Mouse (Mus musculus) Muller cell, postnatal 12 days (primary cell): ENCODE results near the gene Dnajc16.

Experiments used
- DNase-seq: peaks from one replicate; pipeline ENCODE4 v3.0.0-alpha.2; 2015; ENCODE audit errors: inconsistent ontology term

The Dnajc16 gene

DNA sequence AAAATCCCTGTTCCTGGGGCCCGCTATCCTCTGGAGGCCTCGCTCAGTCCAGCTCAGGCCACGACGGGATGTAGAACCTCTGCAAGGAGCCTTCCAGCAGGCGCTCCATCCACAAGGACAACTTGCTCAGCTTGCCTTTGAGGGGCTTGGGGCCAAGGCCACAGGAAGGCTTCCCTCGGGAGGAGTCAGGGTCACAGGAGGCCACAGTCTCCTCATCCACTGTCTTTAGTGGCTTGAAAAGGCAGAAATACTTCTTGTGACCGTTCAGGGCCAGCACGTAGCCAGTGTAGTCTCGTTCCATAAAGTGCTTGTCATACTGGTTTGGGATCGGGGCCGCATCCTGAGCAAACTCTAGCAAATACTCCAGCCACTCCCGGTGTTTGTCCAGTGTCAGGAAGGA, 27.3 kb downstream of the Dnajc16 start:
- no peak for DNase-seq

DNA sequence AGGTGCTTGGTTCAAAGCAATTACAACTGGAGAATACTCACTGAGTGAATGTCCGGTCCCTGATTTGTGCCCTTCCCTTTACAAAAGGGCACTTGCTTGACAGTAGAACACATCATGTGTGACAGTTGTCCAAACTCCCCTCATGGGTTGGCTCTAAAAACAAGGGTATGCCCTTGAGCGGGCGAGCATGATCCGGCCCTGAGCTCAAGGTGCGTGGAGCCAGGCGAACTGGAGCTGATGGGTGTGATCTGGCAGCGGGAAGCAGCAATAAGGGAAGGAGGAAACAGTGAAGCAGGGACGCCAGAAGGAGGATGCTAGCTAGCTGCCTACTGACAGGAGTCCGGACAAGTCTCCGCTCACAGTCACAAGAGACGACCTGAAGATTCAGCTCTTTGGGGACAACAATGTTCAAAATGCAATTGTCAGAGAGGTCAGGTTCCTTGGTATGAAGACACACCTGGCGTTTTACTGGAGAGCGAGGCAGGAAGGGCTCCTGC, 28.6 kb downstream of the Dnajc16 start:
- no peak for DNase-seq

DNA sequence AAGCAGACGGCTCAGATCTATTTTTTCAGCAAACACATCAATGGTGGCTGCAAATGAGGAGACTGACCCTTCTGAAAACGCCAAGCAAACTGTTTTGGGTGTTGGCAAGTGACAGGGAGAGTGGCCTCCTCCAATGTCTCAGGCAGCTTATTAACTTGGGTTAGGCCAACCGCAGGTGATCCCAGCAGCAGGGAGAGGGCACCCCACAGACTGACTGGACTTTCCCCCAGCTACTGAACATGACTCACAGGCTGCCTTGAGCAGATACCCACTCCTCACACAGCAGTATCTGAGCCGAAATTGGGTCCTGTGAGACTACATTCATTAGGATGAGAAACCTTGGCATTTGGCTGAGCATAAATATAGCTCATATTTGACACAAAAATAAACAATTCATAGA, 29.8 kb downstream of the Dnajc16 start:
- no peak for DNase-seq

DNA sequence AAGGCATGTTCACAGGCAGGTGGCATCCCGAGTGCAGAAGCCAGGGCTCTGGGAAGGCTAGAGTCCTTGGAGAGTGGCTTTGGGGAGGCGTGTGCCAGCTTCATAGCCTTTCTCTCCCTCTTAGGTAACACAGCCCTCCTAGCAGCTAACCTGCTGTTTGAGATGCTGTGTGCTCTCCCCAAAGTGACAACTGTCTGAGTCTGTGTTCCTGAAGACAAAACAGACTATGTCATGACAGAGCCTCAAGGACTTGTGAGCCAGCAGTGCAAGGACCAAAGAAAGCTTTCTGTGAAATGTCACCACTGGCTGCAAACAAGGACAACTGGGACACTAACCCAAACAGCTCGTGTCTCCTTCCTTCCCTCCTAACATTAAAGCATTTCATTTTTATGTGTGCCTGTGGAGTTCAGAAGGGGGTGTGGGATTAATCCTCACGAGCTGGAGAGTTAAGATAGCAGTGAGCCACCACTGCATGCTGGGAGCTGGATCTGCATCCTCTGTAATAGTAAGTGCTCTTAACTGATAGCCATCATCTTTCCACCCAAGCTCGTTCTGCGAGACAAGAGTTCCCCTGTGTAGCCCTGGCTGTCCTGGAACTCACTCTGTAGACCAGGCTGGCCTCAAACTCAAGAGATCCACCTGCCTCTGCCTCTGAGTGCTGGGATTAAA, 31.7 kb downstream of the Dnajc16 start:
- DNase-seq: no peak

DNA sequence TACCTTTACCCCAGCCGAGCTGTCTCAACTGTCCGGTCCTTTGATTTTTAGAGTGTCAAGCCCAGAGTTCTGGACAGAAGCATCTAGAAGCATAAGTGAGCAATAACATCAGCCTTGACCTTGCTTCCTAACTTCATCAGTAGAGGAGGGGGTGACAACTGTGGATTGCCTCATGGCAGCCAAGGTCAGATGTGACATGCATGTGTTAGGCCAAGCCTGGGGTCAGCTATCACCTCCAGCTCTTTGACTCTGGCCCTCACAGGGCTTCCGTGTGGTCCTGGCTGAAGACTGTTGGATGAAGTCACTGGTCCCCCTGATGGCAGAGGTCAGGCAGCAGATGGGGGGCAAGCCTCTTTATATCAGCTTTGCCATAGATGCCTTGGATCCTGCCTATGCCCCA, 33.6 kb downstream of the Dnajc16 start:
- DNase-seq: no peak

DNA sequence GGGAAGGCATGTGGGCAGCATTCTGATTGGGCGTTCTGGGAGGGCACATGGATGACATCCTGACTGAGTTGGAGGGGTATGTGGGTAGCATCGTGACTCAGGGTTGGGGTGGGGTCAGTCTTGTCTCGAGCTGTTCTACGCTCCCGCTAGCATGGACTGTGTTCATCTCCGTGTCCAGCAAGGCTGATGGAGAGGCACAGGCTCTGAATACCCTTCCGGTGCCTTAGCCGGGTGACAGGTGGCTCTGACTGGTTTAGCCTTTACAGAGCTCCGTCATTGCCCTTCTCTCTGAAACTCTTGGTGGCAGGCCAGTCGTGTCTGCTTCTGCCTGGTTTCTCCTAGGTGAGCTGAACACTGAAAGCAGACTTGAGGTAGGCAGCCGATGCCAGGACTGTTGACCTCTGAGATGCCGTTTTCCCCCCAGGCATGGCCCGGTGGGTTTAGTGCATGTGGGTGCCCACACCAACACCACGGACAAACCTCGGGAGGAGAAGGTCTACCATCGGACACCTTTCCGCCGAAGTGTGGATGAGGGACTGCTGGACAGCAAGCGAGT, 35.3 kb downstream of the Dnajc16 start:
- no peak for DNase-seq

DNA sequence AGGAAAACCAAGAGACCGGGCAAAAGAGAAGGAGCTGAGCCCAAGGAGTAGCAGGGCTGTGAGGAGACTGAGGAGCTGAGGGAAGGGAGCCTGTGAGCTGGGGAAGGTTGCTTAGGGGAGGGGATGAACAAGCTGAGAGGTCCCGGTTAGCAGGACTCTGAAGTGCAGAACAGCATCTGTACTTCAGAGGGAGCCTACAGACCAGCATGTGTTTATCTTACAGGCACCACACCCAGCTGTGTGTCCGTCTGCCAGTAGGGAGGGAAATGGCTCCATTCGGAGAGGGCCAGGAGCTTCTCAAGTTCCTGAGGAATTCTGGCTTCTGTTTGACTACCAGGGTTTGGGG, 38.7 kb downstream of the Dnajc16 start:
- DNase-seq: no peak

DNA sequence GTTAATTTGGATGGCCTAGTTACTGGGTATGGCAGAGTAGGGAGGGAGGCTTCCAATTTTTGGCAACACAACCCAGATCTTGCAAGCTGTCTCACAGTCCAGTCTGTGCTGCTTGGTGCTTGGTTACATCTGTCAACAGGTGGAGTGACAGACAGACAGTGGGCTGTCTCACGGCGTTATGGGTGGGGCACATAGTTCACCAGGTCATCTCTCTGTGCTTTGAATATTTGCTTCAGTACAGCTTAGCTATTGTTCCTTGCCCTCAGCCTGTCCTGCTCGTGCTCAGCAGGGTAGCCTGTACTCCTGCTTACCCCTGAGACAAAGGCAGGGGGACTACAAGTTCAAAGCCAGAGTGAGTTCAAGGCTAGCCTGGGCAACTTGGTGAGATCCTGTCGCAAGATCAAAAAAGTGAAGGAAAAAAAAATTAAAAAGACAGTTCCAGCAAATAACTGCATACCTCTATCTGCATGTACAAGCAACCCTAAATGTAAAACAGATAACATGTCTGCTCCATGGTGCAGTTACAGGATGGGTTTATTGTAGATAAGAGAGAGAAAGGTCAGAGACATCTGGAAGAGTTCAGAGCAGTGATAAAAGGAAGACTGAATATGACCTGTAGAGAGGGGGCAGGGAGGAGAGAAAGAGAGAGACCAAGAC, 39.2 kb downstream of the Dnajc16 start:
- DNase-seq: no peak

DNA sequence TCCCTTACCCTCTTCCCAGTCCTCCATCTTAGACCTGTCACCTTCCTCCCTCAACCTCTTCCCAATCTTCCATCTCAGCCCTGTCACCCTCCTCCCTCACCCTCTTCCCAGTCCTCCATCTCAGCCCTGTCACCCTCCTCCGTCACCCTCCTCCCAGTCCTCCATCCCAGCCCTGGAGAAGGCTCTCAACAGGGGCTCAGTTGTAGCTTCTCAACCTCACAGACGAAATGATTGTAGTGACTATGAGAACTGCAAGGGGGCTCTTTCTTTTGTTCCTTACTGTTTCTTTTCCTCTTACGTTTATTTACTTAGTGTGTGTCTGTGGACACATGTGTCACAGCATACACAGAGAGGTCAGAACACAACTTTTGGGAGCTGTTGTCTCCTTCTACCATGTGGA, 39.9 kb downstream of the Dnajc16 start:
- DNase-seq: no peak

DNA sequence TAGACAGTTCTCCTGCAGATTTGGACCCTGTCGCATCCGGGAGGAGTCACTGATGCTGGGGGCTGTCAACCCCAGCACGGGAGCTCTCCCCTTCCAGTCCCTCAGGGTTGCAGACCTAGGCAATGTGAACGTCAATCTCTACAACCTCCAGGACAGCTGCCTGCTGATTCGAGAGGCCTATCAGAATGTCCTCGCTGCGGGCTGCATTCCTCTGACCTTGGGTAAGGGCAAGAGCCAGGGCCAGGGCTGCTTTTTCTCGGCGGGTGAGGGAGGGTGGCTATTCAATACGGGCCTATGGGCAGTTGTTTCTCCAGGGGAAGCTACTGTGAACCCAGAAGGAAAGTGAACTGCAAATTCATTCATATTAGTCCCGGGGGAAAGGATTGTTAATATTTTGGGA, 41.2 kb downstream of the Dnajc16 start:
- no peak for DNase-seq

DNA sequence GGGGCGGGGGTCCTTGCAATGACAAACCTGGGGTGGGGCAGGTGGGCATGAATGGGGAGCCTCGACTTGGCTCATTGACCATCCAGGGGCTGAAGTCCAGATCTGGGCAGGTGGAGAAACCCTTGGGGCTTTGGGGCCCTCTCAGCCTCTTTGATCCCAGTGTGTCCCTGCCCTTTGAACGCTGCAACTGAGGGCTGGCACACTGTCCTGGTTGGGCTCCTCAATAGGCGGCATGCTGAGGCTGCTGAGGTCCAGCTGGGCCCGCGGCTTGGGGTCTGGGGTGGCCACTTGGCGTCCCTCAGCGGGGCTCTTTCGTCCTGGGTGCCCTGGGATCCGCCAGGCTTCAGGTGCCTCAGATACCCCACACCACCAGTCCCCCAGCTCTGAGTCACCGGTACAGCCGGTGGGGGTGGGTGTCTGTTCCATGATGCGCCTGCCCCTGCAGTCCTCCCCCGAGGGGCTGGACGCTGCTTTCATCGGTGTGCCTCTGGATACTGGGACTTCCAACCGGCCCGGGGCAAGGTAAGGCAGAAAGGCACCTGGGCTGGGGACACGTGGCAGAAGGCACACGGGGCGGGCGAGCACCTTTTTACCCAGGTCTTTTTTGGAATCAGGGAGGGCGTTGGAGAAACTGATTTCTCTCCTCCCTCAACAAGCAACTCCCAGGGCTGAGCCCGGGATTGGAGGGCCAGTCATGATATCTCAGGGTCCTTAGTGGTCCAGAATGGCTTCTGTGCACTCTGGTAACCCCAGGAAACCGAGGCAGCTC, 44.0 kb downstream of the Dnajc16 start, which contains the start of gene Agmat:
Gene Agmat (plus strand): TSS at position 95 of the 769 bp plus-strand sequence.
- no peak for DNase-seq

DNA sequence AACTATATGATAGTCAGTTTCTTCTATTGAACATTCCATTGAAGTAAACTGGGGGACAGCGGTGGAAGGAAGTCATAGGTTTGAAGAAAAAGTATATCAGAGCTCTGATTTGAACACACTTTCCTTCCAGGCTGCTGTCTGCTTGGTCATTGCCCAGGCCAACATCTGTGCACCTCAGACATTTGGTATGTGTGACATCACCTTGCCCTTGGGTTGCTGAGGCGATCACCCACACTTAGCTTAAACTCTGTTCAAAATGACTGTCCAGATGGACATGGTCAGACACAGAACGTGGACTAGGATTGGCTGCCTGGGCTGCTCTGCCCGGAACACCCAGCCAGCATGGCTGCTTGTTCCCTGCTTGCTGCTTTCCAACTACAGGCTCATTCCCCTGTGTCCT, 48.4 kb downstream of the Dnajc16 start:
- DNase-seq: no peak

DNA sequence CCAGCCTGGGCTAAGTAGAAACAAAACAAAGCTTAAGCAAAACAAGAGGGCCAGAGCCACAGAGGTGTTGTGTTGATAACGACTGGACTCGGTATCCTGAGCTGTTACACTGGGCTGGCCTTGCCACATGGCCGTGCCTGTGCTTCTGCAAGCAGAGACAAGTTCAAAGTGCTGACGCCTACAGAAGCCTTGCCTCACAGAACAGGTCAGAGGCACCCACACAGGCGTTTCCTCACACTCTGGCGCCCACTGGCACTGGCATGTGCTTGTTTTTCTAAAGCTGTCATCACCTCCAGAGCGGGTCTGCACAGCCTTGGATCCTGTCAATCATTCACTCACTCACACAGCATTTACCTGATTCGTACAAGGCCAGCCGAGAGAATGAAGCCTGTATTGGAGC, 48.9 kb downstream of the Dnajc16 start:
- DNase-seq: no peak

DNA sequence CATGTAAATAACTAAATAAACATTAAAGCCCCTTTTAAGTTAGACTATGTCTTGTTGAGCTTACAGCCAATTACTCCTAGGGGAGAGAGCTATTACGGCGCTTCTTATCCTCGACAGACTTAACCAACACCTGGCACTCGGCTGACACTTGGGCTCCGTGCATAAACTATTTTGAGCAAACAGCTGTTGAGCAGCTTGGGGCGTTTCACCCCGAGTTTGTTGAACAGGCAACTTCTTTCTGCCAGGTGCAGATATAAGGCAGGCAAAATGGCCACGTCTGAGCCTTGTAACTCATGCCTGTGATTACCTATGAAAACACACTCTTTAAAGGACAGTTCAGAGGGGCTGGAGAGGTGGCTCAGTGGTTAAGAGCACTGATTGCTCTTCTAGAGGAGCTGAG, 52.7 kb downstream of the Dnajc16 start:
- DNase-seq: no peak

DNA sequence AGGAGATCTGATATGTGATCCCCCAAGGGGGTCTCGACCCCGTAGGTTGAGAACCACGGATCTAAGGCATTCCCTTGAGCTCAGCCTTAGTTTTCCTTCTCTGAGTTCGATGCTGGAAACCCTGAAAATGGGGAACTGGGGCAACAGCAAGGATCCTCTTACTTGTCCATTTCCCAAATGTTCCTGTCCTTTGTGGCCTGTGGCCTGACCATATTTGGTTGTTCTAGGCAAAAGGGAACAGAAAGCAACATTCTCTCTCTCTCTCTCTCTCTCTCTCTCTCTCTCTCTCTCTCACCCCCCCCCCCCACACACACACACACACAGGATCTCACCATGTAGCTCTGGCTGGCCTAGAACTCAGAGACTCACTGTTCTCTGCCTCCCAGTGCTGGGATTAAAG, 53.9 kb downstream of the Dnajc16 start:
- DNase-seq: no peak

DNA sequence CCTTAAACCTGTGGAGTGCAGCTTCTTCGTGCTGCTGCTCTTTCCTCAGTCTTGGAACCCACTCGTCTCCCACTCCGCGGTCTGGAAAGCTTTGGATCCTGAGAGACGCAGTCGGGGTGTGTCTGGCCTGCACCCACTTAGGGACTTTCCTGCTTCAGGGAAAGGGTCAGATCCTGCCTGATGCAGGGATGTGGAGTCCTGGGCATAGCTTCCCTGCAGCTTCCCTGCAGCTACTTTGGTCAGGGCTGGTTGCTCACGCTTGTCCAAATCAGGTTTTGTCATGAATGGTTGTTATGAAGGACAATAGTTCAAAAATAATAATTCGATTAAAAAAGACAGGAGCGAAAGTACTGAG, 55.5 kb downstream of the Dnajc16 start:
- no peak for DNase-seq

DNA sequence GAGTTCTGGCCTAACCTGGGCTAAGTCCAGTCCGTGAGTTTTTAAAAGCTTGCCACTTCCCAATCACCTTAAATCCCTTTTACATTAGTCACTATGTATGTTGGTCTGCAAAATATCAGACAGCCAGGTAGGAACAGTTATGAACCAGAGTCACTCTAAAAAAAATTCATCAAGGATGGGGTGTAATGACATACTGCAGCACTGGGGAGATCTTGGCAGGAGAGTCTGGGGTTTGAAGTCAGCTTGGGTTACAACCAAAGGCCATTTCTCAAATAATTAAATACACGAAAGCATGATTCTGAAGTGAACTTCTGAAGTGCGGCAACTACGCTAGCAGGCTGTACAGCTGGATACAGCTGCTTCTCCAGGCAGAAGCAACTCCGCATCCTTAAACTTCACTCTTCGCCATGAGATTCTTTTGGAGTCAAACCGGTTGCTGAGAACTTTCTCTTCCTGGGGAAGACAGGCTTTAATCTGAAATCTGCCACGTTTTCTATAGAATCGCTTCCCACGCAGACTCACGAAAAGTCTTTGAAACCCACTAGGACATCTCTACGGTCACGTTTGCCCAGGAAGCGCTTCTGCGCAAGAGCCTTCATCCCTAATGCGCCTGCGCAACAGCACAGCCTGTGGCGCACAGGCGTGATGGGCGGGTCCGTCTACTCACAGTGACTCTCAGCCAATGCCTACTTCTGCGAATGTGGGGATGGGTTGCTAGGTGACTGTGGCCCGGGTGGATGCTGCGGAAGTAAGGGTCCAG, 56.1 kb downstream of the Dnajc16 start:
- peak; percentile 86 for DNase-seq

DNA sequence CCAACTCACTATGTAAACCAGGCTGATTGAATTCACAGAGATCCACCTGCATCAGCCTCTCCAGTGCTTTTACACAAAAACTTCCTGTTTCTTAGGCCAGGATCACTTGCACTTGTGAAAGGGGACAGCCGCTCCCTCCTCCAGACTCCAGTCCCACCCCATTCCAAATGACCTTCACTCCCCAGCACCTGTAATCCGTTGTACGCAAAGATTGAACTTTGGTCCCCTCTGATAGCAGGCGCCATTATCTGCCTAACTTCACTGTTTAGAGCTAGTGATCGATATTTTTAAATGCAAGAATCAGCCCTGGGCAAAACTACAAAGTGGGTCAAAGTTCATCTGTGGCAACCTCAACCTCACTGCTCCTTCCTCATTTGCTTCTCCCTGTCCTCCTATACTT, 59.0 kb downstream of the Dnajc16 start:
- DNase-seq: no peak

DNA sequence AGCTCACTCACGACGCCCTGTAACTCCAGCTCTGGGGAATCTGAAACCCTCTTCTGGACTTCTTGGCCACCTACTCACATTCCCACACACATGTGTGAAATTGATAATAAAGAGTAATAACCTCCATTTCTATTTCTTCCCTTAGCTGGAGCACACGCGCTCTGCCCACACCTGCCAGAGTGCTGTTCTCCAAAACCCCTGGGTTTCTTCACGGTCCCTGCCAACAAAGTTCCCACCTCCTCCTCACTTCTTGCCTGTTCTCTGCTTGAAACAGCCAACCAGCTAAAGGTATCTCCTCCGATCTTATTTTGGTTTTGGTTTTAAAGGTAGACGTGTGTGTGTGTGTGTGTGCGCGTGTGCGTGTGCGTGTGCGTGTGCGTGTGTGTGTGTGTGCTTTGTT, 60.3 kb downstream of the Dnajc16 start:
- DNase-seq: no peak

DNA sequence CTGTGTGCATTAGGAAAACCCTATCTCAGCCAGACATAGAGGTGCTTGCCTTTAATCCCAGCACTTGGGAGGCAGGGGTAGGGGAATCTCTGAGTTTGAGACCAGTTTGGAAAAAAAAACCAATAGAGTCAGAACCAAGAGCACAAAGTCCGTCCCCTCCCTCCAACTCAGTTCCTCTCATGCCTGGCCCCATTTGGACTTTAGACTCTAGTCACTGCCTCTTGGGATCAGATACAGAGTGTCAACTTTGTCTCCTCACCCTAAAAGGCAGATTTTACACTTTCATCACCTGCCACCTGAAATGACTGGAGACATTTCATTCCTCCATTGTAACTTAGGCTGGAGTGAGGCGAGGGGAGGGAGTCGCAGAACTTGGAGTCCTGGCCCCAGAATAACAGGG, 61.5 kb downstream of the Dnajc16 start:
- DNase-seq: no peak

DNA sequence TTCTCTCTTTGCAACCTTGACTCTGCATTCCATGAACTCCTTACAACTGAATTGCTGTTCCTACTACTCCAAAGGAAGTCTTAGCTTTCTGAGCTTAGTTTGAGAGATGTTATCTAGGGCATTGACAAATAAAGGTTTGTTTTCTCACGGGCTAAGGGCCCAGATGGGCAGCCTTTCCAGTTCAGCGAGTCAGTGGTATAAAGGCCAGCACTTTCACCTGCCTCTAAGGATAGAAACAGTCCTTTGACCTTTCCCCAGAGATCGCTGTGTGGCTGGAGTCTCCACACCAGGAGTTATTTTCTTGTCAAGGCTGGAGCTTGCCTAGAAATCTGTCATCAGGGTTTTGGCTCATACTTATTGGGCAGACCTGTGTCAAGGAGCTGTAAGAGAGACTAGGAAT, 65.0 kb downstream of the Dnajc16 start:
- DNase-seq: no peak

DNA sequence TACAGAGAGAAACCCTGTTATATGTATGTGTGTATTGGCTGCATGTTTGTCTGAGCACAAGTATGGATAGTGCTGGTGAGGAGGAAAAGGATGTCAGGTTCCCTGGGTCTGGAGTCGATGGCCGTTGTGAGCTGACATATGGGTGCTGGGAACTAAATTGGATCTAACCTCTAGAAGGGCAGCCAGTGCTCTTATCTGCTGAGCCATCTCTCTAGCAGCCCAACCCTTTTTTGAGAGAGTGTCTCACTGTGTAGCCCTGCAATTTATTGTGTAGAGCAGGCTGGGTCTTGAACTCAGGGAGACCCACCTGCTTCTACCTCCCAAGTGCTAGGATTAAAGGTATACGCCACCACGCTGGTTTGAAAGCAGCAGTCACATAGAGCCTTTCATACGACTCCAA, 65.5 kb downstream of the Dnajc16 start:
- no peak for DNase-seq
